Mouse (Mus musculus): ENCODE measurements around the gene G6pc3. TPM values are rescaled to one million over a fixed set of nuclear protein-coding genes. Genes with fewer than 3 reads are reported as not detected.
"Not testable (repeated sequence)": the region's sequence is repeated elsewhere in the genome, so short reads cannot be mapped to it uniquely, and the experiment has no call there.

G6pc3 gene
- 45.2 and 51.6 TPM in 2 replicates for total RNA-seq (2017)

DNA sequence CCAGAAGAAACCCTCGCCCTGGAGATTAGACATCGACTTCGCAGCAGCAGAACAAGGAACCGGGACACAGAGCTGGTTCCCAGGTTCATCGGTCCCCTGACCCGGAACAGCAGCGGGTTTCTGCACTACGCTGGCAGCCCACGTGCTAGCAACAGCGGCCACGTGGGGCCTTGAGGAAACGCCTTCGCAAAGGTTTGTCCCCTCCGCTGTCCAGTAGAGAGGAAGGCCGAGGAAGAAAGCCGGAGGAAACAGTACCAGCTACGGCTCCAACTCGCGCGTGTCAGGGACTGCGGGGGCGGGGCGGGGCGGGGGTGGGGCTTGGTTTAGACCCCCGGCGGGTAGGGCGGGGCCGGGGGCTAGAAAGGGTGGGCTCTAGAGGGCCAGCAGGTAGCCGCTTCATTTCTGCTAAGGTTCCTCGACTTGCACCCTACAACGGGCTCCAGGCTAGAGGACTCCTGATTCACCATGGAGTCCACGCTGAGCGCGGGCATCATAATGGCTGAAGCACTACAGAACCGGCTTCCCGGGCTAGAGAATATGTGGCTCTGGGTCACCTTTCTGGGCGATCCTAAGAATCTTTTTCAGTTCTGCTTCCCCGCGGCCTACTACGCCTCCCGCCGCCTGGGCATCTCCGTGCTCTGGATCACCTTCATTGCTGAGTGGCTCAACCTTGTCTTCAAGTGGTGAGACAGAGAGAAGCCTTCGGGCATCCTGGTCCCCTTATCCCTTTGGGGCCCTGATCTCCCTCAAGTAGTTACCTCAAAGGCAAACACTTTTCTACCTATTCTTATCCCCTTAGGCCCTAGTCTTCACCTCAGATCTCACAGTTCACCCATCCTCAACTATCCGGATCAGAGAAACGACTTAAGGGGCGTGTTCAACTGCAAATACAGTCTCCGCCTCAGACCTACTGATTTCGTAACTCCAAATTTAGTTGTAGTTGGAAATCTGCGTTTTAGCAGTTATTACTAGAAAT is at the start of gene G6pc3:
TSS of gene G6pc3 (plus strand) at position 160 of the 976 bp plus-strand sequence.
- peak; percentile 84 for ATAC-seq (replicated peaks; ENCODE audit: low read depth, poor library complexity, severe bottlenecking)

DNA sequence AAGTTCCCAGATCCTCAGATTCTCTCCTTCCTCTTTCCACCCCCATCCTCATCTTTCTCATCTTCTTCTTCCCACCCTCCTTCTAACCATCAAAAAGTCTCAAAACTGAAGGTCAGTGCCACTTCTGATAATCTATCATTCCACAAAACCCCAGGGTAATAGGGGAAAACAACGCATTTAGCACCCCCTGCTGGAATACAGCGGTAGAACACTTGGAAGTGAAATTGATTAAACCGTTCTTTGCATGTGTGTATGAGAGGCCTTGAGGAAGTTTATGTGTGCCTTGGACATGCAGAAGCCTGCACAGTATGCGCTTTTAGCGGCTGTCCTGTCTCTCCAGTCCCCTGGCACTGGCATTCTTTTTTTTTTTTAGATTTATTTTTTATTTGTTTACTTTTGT is 48.9 kb upstream of the G6pc3 start:
- ATAC-seq (replicated peaks; ENCODE audit: low read depth, poor library complexity, severe bottlenecking) = peak; percentile 48; the same call in 1 of the 2 replicates

GRCm38 (mm10) chr11:102142355-102142754 is 47.1 kb upstream of the G6pc3 start:
- no peak for ATAC-seq (replicated peaks; ENCODE audit: low read depth, poor library complexity, severe bottlenecking)

GRCm38 (mm10) chr11:102144957-102145470 is 44.4 kb upstream of the G6pc3 start:
- ATAC-seq (replicated peaks; ENCODE audit: low read depth, poor library complexity, severe bottlenecking) = peak; percentile 5; the same call in 1 of the 2 replicates

GRCm38 (mm10) chr11:102145471-102146001 is 43.9 kb upstream of the G6pc3 start, which contains the start of gene Nags:
Gene Nags, plus strand, starts transcription at chr11:102145513.
- peak; percentile 9; the same call in 1 of the 2 replicates for ATAC-seq (replicated peaks; ENCODE audit: low read depth, poor library complexity, severe bottlenecking)

GRCm38 (mm10) chr11:102146005-102146404 is 43.4 kb upstream of the G6pc3 start:
- peak; percentile 42 for ATAC-seq (replicated peaks; ENCODE audit: low read depth, poor library complexity, severe bottlenecking)

DNA sequence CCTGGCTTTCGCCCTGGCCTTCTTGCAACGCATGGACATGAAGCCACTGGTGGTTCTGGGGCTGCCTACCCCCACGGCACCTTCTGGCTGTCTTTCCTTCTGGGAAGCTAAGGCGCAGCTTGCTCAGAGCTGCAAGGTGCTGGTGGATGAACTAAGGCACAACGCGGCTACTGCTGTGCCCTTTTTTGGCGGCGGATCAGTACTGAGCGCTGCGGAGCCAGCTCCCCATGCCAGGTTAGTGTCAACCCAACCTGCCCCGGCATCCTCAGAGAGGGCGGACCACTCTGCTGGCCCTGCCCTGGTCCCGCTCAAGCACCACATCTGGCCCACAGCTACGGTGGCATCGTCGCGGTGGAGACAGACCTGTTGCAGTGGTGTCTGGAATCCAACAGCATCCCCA is 42.9 kb upstream of the G6pc3 start:
- ATAC-seq (replicated peaks; ENCODE audit: low read depth, poor library complexity, severe bottlenecking) = peak; percentile 34

DNA sequence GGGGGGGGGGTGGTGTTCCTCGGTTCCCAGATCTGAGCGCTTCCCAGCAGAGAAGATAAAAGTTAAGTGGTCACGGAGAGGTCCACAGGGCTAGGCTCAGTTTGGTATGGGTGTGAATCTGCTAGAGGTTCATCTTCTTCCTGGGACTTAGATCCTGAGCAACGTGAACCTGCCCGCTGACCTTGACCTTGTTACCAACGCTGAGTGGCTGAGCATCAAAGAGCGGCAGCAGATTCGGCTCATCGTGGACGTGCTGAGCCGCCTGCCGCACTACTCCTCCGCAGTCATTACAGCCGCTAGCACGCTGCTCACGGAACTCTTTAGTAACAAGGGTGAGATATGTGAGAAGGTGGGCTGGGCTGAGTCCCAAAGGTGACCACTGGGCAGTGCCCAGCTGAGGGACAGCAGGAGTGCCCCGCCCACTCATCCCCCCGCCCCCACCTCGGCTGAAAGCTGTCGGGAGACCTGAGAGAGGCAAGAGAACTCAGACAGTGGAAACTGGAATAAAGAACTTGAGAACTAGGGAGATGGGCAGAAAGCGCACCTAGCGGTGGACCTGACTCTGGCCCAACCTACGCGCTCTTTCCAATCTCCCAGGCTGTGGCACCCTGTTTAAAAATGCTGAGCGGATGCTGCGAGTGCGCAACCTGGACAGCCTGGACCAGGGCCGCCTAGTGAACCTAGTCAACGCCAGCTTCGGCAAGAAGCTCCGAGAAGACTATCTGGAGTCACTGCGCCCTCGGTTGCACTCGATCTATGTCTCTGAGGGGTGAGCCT is 42.0 kb upstream of the G6pc3 start:
- no peak for ATAC-seq (replicated peaks; ENCODE audit: low read depth, poor library complexity, severe bottlenecking)

DNA sequence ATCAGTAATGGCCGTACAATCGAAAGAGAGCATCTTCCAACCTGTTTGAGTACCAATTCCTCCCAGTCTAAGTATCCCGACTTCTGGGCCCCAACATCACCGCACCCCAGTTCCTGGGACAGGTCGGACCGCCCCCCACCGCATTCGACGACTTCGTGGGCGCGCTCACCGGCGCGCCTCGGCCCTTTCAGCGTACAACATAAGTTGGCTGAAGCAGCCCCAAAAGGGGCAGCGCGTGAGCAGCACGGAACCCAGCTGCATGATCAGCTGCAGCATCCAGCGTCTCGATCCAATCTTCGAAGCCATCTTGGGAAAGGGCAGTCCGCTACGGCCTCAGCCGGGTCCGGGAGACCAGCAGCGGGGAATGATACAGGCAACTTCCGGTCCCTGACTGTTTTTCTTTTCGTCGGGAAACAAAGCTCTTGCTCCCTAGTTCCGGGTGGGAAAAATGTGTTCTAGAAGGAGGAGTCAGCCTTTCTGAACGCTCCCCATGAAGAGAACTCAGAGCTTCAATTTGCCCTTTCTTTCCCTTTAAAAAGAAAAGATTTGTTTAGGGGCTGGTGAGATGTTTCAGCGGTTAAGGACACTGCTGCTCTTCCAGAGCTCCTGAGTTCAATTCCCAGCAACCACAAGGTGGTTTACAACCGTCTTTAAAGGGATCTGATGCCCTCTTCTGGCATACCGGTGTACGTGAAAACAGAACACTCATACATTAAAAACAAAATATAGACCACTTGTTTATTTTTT is 33.2 kb upstream of the G6pc3 start, which contains the start of gene Tmem101:
TSS of gene Tmem101 (minus strand) at position 366 of the 747 bp plus-strand sequence.
- peak; percentile 87 for ATAC-seq (replicated peaks; ENCODE audit: low read depth, poor library complexity, severe bottlenecking)

- no peak for ATAC-seq (replicated peaks; ENCODE audit: low read depth, poor library complexity, severe bottlenecking)
Observed at GRCm38 (mm10) chr11:102156786-102157089, 32.7 kb upstream of the G6pc3 start.

- ATAC-seq (replicated peaks; ENCODE audit: low read depth, poor library complexity, severe bottlenecking) = not testable (repeated sequence)
Observed at GRCm38 (mm10) chr11:102158024-102158423, 31.4 kb upstream of the G6pc3 start.

DNA sequence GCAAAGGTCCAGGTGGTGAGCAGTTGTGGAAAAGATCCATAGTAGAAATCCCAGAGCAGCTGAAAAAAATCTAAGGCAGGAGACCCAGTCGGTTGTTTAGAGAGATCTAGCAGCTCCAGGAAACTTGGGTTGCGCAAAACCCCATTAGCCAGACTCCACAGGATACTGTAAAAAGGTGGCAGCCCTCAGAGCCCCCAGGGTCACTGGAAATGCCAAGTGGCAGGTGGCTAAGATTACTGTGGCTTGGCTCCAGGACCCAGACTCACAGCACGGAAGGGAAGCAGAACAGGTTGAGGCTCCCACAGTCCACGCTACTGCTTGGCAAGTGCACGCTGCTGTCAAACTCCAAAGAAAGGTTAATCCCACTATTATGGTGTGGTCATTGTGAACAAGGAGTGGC is 29.6 kb upstream of the G6pc3 start:
- ATAC-seq (replicated peaks; ENCODE audit: low read depth, poor library complexity, severe bottlenecking) = no peak

GRCm38 (mm10) chr11:102165971-102166722 is 23.3 kb upstream of the G6pc3 start:
- no peak for ATAC-seq (replicated peaks; ENCODE audit: low read depth, poor library complexity, severe bottlenecking)

DNA sequence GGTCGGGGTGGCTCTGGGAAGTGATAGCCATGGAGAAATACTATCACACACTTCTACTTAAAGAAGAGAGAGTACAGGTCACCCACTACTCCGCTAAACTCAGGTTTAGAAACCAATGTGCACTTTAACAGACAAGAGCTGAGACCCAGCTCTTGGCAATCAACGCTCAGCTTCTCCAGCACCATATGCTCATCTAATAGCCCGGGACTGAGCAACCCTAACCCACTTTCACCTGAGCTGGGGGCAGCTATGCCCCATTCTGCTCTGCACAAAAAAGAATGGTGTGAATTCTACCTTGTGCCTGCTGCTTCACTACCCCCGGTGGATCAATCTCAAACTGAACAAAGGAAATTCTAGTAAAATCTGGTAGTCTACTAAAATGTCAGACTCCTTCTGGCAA is 21.9 kb upstream of the G6pc3 start:
- ATAC-seq (replicated peaks; ENCODE audit: low read depth, poor library complexity, severe bottlenecking) = no peak

DNA sequence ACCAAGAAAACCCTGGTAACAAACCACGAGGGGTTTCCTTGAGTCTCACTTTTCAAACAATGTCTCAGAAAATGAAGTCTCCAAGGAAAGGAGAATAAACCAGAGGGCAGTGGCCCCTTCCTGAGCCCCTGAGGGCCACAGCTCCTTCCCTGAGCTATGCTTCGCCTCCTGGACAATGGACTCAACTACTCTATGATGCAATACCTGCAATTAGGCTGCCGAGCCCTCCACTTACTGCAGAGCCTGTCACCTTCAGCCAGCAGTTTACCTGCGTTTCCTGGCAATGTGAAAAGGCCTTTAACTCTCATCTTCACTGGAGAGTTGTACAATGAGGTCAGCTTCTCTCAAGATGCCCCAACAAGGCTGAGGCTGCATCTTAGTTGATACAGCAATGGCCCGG is 20.7 kb upstream of the G6pc3 start:
- no peak for ATAC-seq (replicated peaks; ENCODE audit: low read depth, poor library complexity, severe bottlenecking)

- no peak for ATAC-seq (replicated peaks; ENCODE audit: low read depth, poor library complexity, severe bottlenecking)
Observed at GRCm38 (mm10) chr11:102179836-102180235, 9.6 kb upstream of the G6pc3 start.

DNA sequence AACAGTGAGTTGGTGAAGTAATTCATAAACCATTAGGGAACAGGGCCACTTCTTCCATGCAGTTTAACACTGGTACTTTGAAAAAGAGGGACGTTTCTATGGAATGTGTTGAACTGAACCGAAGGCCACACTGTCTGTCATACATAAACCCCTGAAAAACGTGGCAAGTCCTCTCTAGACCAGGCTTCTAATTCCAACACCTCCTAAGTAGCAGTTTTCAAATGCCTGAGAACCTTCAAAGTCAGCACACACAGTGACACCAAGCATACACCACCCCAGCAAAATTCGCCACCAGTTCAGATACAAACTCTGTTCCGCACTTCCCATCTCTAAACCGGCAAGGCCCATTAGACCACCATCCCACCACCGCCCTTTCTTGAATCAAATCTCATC is 5.2 kb upstream of the G6pc3 start:
- ATAC-seq (replicated peaks; ENCODE audit: low read depth, poor library complexity, severe bottlenecking) = no peak

DNA sequence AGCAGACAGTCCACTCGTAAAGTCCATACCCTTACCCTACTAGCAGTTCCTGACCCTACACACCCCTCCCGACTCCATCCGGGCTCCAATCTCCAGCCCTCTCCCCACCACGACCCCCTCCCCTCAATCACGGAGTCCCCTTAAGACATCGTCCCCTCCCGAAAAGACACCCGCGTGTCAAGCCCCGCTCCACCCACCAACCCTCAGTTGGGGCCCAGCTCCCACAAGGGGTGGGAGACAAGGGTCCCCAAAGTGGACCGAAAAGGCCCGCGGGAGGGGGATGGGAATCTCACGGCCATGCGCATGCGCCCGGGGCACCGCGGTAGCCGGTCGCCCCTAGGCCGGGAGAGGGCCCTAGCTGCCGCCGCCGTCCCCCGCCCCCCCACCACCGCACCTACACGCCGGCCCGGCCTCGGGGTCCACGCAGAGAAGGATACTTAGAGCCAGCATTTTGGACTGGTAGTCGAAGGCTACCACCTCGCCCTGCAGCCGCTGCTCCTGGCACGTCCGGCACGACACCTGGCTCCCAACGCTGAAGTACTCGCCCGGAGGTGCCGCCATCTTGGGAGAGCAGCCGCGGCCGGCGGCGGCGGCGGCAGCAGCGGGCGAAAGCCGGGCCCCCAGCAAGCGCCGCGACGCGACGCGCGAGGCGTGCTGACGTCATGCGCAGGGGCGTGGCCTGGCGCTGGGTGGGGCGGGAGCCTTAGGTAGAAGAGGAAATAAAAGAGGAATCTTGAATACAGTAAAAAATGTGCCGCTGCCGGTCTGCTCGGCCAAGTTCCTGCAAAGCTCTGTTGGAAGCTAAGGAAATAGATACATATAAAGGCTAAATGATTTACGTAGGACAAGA is 4.5 kb upstream of the G6pc3 start, which contains the start of gene Lsm12:
TSS of gene Lsm12 (minus strand) at position 651 of the 850 bp plus-strand sequence.
- peak; percentile 53 for ATAC-seq (replicated peaks; ENCODE audit: low read depth, poor library complexity, severe bottlenecking)

Data from common myeloid progenitor, adult 5-6 weeks (primary cell).